Mouse (Mus musculus) regulatory T cell (primary cell): Measurements from ENCODE around the gene Clstn3.
"Not testable (repeated sequence)": the region's sequence is repeated elsewhere in the genome, so short reads cannot be mapped to it uniquely, and the experiment has no call there.

ENCODE experiments used
- in situ Hi-C: fragments of 300-600 bp; cut with MboI, MseI; formaldehyde crosslinking; loops from one replicate; pipeline ENCODE4 v1.15.1; 2025; ENCODE audit warnings: high pct_unique_total_duplicates

Gene Clstn3

DNA sequence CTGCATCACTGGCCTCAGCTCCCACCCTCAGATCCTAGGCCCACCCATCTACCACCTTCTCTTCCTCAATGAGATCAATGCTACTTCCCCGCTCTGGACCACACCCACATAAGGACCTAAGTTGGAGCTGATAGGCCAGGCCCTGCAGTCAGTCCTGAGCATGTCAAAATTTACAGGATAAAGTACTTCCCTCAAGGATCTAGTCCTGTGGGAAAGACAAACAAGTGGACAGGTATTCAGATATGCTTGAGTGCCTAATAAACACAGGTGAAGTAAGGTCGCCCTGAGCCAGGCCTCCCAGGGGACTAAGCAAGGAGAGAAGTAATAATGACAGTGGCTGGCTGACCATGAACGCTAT lies 15.0 kb upstream of the Clstn3 start:
- in situ Hi-C loops = no loop called here

DNA sequence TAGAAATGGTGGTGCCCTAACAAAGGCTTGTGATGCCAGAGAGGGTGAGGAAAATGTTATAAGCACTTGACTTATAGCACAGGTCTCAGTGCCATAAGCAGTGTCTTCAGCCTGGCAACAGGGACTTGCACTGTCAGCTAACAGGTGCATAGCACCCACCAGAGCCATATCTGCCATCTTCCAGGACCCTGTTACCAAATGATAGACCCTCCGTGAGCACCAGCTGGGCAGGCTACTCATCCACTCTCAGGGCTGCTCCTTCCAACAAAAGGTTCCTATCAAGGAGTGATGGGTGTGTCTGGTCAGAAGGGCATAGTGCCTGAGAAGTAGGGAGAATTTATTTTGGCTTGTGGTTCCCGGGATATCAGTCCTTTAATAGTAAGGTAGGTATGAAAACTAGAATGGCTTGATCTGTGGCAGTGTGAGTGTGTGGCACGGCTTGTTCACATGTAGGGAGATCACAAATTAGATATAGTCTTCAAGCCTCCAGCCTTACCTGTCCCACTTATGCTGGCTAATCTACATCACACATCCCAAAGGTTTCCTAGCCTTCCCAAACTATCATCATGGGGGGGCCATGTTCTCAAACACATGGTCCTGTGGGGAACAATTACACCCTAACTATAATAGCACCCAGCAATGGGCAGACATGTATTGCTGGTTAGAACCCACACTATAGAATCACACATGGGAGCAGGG lies 14.4 kb upstream of the Clstn3 start:
- in situ Hi-C loops = no loop called here

DNA sequence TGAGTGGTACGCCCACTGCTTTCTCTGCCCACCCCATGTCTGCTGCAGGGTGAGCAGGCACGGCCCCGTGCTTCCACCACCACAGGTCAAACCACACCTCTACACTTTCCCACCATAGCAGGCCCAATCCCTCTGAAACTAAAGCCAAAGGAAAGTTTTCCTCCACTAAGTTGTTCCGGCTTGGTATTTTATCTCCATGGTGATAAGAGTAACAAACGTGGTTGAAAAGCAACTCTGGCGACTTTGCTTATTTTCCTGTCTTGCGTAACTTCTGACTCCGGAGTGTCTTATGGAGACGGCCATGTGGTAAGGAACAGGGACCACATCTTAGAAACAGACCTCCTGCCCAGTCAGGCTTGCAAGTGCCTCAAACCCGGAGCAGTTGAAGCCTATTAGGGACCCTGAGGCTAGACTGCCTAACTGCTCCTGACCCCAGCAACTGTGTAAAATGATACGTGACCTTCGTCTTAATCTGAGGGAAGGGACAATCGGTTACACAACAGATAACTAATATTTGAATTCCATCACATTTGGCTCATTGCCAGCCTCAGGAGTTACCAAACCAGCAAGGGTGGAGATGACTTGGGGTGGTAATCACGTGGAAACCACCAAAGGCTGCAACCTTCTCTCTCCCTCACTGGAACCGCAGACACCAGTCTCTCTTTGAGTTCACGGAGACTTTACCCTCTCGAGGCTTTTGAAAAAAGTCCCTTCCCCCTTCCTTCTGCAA lies 13.5 kb upstream of the Clstn3 start:
- in situ Hi-C loops = no loop called here

DNA sequence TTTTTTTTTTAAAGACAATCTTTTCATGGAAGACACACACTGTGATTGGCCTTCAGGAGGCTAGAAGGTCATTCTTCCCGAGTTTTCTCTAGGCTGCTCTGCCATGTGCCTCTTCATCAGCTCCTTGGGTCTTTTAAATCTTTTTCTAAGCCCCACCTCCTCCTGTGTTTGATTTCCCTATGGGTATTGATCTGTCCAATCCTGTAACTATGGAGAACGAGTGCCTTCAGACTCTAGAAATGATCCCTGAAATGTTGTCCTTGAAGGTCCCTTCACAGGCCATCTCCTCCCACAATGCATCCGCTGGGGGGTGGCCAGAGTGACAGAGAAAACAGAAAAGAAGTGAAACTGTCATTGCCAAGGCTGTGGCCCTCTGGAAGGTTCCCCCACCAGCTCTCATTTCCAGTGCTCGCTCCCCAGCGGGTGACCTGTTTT lies 12.6 kb upstream of the Clstn3 start:
- in situ Hi-C loops = no loop called here

DNA sequence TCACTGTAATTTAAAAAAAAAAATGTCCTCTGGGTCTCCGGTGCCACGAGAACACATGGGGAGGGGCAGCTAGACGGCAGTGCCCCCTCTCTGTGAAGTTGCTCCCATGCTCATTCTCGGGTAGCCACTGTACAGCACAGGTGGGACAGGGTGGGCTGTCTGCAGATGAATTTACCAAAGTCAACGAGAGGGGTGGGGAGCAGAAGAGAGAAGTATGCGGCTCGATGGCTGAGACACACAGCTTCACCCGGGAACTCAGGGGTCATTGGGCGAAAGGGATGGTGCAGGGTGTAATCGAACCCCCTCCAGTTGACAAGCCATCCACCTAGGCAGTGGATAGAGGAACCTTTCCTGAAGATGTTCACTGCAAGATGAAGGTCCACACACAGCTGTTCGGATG lies 12.2 kb upstream of the Clstn3 start:
- in situ Hi-C loops = no loop called here

DNA sequence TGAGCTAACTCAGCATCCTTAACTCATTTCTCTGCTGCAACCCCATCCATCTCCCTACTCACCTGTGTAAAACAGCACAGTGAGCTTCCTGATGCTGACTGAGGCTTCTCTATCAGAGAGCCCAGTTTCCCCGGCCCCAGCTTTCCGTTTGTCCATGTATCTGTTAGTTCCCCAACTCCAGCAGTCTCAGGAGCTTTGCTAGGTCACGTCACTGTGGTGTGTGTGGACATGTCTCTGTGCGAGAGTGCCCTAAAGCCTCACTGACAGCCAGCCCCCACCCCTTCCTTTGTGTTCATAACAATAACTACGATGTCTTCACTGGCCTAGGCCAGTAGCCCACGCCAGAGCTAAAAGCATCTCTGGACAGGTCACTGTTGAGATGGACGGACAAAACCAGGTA lies 11.6 kb upstream of the Clstn3 start:
- in situ Hi-C loops = no loop called here

DNA sequence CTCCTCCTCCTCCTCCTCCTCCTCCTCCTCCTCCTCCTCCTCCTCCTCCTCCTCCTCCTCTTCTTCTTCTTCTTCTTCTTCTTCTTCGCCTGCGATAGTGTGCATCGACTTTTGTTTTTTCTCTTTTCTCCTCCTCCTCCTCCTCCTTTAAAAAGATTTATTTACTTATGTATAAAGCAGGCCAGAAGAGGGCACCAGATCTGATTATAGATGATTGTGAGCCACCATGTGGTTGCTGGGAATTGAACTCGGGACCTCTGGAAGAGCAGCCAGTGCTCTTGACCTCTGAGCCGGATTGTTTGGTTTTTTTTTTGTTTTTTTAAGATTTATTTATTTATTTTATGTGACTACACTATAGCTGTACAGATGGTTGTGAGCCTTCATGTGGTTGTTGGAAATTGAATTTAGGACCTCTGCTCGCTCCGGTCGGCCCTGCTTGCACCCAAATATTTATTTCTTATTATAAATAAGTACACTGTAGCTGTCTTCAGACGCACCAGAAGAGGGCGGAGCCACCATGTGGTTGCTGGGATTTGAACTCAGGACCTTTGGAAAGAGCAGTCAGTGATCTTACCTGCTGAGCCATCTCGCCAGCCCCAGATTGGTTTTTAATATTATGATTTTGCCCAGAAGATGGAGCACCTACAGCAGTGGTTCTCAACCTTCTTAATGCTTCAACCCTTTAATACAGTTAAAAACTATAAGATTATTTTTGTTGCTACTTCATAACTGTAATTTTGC lies 10.9 kb upstream of the Clstn3 start:
- in situ Hi-C loops = not testable (repeated sequence)

DNA sequence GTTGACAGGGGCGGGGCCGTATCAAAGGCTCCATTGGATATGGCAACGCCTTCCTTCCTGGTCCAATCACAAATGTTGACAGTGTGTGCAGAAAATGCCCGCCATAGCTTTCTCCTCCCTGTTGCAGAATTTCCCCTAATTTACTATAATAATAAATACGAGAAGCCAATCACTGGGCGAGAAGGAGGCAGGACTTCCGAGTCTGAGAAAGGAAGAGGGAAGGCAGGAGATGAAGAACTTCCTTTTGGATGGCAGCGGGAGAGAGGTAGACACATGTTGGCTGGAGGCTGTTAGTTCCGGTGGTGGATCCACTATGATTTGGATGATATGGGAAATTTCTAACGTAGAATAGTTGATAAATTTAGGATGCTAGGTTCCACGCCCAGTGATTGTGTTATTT lies 10.0 kb upstream of the Clstn3 start:
- in situ Hi-C loops = no loop called here

DNA sequence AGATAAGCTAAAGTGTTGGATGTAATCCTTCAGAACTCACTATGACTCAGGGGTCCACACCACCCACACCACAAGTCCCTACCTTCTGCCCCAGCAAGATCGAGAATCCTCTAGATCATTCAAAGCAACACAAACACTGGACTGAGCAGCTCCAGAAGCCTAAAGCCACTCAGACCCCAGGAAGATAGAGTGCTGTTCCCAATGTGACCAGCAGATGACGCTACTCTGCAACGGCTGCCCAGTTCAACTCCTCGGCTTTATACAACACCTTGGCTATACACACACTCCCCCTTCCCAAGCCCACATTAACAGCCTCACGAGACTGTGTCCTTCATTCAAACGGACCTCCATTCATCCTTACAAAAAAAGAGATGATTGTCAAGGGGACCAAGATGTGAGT lies 8.2 kb upstream of the Clstn3 start:
- in situ Hi-C loops = no loop called here

DNA sequence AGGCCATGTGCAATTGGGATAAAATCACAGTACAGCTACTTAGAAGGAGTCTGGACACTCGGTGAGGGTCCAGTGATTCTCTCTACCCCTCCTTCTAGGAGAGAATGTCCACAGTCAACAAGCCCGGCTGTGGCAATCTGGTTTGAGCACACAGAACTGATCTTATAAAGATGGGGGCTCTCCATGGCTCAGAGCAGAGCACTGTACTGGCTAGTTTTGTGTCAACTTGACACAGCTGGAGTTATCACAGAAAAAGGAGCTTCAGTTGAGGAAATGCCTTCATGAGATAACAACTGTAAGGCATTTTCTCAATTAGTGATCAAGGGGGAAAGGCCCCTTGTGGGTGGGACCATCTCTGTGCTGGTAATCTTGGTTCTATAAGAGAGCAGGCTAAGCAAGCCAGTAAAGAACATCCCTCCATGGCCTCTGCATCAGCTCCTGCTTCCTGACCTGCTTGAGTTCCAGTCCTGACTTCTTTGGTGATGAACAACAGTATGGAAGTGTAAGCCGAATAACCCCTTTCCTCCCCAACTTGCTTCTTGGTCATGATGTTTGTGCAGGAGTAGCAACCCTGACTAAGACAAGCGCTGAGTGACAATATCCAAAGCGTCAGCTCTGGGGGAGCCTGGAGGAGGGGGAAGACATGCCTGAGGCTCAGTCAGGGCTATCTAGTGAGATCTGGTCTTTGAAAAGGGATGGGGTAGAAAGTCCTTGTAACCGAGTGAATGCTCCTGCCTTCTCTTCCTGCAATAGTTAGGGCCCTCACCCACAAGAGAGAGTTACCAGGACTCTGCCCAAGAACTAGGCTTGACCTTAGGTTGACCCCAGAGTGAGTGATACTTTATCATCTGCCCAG lies 7.4 kb upstream of the Clstn3 start:
- in situ Hi-C loops = not testable (repeated sequence)

DNA sequence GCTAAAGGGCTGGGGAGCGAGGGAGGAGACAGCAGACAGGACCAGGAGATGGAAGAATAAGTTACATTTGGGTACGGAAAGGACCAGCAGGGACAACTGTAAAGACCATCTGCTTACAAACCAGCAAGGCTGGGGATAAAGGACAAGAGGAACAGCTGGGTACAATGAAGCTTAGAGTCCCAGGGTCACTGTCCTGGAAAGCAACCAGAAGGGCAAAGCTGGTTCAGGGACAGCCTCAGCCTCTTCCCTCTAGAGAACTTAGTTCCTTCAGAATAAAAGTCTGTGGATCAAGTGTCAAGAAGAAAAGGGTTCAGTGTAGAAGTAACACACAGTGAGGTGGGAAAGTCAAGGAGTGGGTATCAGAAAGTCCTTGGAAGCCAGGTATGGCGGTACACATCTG lies 6.5 kb upstream of the Clstn3 start:
- in situ Hi-C loops = no loop called here

DNA sequence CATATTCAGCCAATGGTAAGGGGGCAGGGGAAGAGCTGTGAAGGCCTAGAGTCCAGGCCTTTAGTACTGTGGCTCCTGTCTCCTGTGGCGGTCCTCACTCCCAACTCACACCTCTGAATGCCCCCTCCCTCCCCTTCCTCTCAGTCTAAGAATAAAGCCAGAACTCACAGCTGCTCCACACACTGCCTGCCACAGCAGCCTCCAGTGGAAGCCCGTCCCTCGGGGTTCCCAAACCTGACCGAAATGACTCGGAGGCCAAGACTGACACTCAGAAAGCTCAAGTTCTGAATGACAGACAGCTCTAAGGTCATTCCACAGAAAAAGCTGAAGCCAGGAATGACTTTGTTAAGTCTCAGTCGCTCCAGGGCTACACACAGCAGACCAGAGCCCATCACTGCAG lies 1.1 kb upstream of the Clstn3 start:
- in situ Hi-C loops = no loop called here

DNA sequence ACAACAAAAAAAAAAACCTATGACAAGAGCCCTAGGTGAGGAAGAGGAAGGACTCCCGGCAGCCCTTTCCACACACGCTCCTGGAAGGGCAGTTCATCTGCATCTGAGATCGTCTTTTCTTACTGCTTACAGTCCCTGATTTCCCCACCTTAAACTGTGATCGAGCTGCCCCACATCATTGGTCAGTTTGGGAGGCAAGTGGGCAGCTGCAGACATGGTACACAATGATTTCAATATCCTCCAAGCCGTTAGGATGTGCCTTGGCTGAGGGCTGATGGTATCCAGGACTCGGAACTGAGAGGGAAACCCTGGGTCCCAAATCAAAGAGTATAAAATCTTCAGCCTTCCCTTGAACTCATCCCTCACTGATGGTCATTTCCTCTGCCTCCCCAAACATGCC lies 705 bp upstream of the Clstn3 start:
- in situ Hi-C loops = no loop called here

DNA sequence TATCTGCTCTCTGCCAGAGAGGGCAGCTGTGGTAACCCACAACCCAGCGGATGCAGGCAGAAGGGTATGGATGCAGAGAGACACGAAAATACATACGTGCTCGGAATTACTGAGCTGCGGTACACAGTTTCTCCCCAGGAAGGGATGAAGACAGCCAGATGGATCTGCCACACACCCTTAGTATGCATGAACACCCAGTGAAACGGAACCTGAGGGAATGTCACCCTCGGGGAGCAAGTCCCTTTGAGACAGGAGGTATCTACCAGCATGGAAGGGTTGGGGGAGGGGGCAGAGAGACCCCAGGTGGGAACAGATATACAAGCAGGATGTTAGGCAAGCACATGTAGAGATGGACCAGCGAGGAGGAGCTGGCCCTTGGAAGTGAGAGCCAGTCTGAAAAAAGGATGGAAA lies 708 bp downstream of the Clstn3 start:
- in situ Hi-C loops = no loop called here

DNA sequence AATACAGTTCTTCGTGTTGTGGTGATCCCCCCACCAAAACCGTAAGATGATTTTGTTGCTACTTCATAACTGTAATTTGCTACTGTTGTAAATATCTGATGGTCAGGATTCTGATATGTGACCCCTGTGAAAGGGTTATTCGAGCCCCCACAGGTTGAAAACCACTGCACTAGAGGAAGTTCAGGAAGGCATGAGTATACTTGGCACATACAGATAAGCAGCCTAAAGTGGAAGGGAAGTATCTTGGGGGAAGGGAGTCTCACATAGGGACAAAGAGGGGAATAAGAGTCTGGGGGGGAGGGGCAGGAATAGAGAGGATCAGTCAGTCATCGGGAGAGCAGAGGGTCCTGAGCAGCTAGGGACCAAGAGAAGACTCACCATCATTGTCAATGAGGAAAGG lies 5.2 kb downstream of the Clstn3 start:
- in situ Hi-C loops = no loop called here

DNA sequence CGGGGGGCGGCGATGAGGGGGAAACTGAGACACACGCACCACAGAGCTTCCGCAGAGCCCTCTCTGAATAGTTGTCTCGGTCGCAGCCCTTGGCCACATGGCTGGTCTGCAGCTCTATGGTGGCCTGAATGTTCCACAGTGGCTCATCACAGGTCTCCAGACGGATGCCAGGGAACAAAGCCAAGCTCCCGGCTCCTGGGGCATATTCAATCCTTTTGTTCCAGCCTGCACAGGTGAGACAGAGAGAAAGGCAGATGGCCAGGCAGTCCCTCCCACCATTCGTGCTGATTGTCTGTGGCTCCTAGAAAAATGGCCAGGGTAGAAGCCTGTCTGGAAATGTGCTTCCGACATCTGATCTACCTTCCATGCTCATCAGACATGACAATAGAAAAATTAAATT lies 6.1 kb downstream of the Clstn3 start:
- in situ Hi-C loops = no loop called here

DNA sequence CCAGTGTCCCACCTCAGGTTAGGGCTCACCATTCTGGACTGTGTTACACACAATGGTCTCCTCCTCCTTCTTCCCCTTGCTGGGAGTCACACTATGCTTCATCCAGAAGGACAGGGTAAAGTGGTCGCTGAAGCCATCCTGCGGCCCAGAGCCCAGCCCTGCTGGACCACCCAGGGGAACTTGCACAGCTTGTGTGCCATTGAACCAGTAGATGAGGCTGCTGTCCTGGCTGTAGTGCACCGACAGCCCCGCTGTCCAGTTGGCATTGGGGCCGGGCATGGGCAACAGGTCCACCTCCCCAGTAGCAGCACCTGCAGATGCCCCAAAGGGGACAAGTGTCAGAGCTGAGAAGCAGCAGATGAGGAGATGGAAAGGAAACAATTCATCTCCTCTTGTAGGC lies 6.8 kb downstream of the Clstn3 start:
- in situ Hi-C loops = no loop called here

DNA sequence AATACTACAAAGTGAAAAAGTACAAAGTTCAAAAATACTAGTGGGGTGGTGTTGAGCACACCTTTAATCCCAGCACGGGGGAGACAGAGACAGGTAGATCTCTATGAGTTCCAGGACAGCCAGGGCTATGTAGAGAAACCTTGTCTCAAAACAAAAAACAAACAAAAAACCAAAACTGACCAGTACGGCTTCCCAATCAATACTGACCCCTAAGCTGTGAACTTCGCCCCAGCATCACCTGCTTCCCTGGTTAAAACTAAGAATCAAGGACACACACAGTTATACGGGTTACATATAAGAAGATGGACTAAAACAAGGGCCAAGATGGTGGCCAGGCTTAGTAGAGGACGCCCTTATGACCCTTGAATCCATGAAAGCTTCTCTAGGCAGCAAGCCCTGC lies 8.4 kb downstream of the Clstn3 start:
- in situ Hi-C loops = no loop called here

DNA sequence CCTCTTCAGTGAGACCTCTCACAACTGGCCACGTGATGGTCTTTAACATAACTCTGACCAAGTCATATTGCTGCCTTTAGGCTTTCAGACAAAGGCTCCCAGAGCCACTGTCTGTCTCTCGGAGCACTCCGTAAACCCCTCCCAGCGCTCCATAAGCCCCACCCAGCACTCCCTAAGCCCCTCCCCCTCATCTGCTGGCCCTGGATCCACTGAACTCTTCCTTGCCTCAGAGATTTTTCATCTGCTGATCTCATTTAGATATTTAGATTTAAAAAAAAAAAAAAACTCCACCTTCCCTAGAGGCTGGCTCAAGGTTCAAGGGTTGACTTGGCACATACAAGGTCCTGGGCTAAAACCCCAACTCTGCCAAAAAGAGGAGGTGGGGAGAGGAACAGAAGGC lies 10.8 kb downstream of the Clstn3 start:
- in situ Hi-C loops = no loop called here

DNA sequence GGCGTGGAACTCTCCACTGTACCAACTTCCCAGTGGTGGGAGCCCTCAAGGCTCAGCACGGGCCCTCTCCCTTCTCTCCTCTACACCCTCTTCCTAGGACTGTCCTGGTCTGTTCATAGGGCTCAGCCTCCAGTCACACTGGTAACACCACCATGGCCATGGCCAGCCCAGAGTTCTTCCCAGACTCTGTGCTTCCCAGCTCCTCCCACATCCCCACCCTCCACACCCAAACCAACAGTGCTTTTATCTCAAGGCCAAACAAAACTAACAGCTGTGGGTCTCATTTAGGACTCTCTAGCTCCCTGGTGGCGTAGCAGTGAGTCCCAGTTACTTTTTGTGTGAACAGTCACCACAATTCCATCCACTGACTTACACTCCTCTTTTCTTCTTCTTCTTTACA lies 12.6 kb downstream of the Clstn3 start:
- in situ Hi-C loops = no loop called here

DNA sequence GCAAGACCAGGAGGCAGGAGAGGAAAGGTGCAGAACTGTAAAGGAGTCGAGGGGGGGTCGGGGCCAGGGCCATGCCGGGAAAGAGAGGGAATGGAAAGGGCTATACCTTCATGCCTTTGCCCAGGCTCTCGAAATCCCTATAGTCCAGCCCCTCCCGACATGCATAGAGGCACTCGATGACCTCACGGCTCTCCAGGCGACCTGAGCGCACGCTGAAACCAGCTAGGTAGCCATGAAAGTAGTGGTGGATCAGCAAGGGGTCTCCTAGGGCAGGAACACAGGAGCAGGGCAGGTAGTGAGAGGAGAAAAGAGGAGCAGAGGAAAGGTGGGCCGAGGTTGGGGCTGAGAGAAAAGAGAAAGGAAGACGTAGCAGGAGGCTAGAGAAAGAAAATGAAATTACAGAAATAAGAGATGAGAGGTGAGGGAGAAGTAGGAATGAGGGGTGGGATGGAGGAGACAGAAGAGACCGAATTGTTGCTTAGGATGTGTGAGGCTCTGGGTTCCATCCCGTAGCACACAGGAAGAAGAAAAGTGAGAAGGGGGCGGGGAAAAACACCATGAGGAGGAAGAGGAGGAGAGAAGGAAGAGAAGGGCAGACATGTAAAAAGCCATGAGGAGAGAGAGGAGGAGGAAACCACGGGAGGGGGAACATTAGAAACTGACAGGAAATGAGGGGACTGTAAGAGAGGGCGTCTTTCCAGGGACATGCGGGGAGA lies 14.8 kb downstream of the Clstn3 start:
- in situ Hi-C loops = no loop called here
